Mouse (Mus musculus) sigmoid colon, adult 10 weeks (tissue): Measurements from ENCODE around the gene Trim52. TPM values are rescaled to one million over a fixed set of nuclear protein-coding genes. Genes with fewer than 3 reads are reported as not detected.

Source experiments
- polyA plus RNA-seq: library from polyadenylated mRNA; stranded (reverse); fragments of 350-450 nt; fragmentation: Illumina TruSeq; extraction: RNeasy Lipid Tissue Mini Kit (QIAGEN cat#74804); gene quantifications from one replicate; pipeline ENCODE4 v1.2.3, GENCODE M21; 2014; ENCODE audit warnings: low read depth, low replicate concordance

The Trim52 gene
- not detected for polyA plus RNA-seq

GRCm38 (mm10) chr14:106105980-106106379, at the start of gene Trim52:
Gene Trim52 (plus strand): TSS chr14:106106198.

Other genes with a start within 250 kb of the Trim52 start
- gene Spry2, start 209.4 kb upstream of the Trim52 start, polyA plus RNA-seq, result 35.9 TPM